Mouse (Mus musculus): ENCODE measurements around the gene Rec114. TPM values are rescaled to one million over a fixed set of nuclear protein-coding genes. Genes with fewer than 3 reads are reported as not detected.

Rec114 gene
- polyA plus RNA-seq, 1 experiment: 6.1 TPM

DNA sequence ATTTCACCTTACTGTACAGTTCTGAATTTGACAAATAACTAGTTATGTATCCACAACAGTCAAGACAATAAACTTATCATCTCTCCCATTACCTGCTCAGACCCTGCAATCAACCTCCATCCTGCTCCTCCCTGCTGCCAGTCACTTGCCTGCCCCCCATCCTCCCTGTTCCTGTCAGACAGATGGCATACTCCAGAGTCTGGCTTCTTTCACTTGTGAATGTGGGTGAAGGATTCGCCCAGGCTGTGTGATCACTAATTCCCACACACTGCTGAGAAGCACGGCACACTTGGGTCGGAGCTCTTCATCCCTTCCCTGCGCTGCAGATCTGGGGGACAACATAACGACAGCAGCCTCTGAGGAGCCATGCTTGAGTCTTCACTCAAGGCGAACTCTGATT lies 61.7 kb downstream of the Rec114 start:
- TF ChIP-seq EP300 (IDR thresholded peaks at IDR 0.05; ENCODE audit: insufficient read depth, low read depth, low read length) (no peak), CTCF (IDR thresholded peaks at IDR 0.05; ENCODE audit: low read depth, low read length) (no peak), POLR2A (IDR thresholded peaks at IDR 0.05; ENCODE audit: insufficient read depth, low read length) (no peak)
- no peaks in the 10 kb centered on the region for H3K36me3 ChIP-seq (ENCODE audit: control insufficient read depth, insufficient read depth, low read length, poor library complexity, severe bottlenecking)
- H3K27me3 ChIP-seq (ENCODE audit: control insufficient read depth, insufficient read depth, low read length, poor library complexity, severe bottlenecking): no peaks in the 10 kb centered on the region
- no peaks in the 10 kb centered on the region for H3K9me3 ChIP-seq (replicated peaks; ENCODE audit: control insufficient read depth, insufficient read depth, low read length, poor library complexity, severe bottlenecking)
- no peaks in the 10 kb centered on the region for H3K4me1 ChIP-seq (ENCODE audit: control insufficient read depth, insufficient read depth, low read length)
- H3K9ac ChIP-seq (ENCODE audit: low read depth, poor library complexity, severe bottlenecking): no peak overlapping the region
- no peak overlapping the region for H3K4me3 ChIP-seq (ENCODE audit: low read depth, low read length)
- no peak overlapping the region for H3K27ac ChIP-seq (ENCODE audit: insufficient read depth, low read length)

DNA sequence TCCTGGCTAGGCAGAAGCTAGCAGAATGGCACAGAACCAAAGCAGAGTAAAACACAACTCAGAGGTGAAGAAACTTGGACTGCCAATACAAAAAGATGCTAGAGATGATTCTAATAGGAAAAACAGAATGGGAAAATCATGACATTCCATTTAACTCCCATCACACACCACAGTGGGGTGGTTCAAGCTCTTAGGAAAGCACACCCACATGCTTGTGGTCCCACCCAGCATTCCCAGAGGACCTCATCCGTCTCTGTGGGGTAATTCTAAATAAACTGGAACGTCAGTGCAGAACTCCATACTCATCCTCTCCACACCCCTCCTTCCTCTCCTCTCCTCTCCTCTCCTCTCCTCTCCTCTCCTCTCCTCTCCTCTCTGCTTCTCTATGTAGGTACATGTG lies 62.4 kb downstream of the Rec114 start:
- Histone ChIP-seq H3K27me3 (ENCODE audit: control insufficient read depth, insufficient read depth, low read length, poor library complexity, severe bottlenecking) (no peaks in the 10 kb centered on the region), H3K9ac (ENCODE audit: low read depth, poor library complexity, severe bottlenecking) (no peak overlapping the region), H3K4me3 (ENCODE audit: low read depth, low read length) (no peak overlapping the region), H3K27ac (ENCODE audit: insufficient read depth, low read length) (no peak overlapping the region), H3K4me1 (ENCODE audit: control insufficient read depth, insufficient read depth, low read length) (no peaks in the 10 kb centered on the region), H3K36me3 (ENCODE audit: control insufficient read depth, insufficient read depth, low read length, poor library complexity, severe bottlenecking) (no peaks in the 10 kb centered on the region), H3K9me3 (replicated peaks; ENCODE audit: control insufficient read depth, insufficient read depth, low read length, poor library complexity, severe bottlenecking) (no peaks in the 10 kb centered on the region)
- TF ChIP-seq POLR2A (IDR thresholded peaks at IDR 0.05; ENCODE audit: insufficient read depth, low read length) (no peak), EP300 (IDR thresholded peaks at IDR 0.05; ENCODE audit: insufficient read depth, low read depth, low read length) (no peak)

GRCm38 (mm10) chr9:58675371-58675770 lies 68.4 kb downstream of the Rec114 start:
- H3K27ac ChIP-seq (ENCODE audit: insufficient read depth, low read length): no peak overlapping the region
- no peak overlapping the region for H3K4me3 ChIP-seq (ENCODE audit: low read depth, low read length)
- H3K36me3 ChIP-seq (ENCODE audit: control insufficient read depth, insufficient read depth, low read length, poor library complexity, severe bottlenecking): no peaks in the 10 kb centered on the region
- H3K9ac ChIP-seq (ENCODE audit: low read depth, poor library complexity, severe bottlenecking): no peak overlapping the region
- no peaks in the 10 kb centered on the region for H3K4me1 ChIP-seq (ENCODE audit: control insufficient read depth, insufficient read depth, low read length)
- no peak for TF ChIP-seq POLR2A (IDR thresholded peaks at IDR 0.05; ENCODE audit: insufficient read depth, low read length)
- TF ChIP-seq EP300 (IDR thresholded peaks at IDR 0.05; ENCODE audit: insufficient read depth, low read depth, low read length): no peak
- TF ChIP-seq CTCF (IDR thresholded peaks at IDR 0.05; ENCODE audit: low read depth, low read length): no peak
- no peaks in the 10 kb centered on the region for H3K9me3 ChIP-seq (replicated peaks; ENCODE audit: control insufficient read depth, insufficient read depth, low read length, poor library complexity, severe bottlenecking)
- no peaks in the 10 kb centered on the region for H3K27me3 ChIP-seq (ENCODE audit: control insufficient read depth, insufficient read depth, low read length, poor library complexity, severe bottlenecking)

- H3K4me1 ChIP-seq (ENCODE audit: control insufficient read depth, insufficient read depth, low read length): no peaks in the 10 kb centered on the region
- no peak overlapping the region for H3K27ac ChIP-seq (ENCODE audit: insufficient read depth, low read length)
Observed at GRCm38 (mm10) chr9:58674736-58675135, 69.0 kb downstream of the Rec114 start.

DNA sequence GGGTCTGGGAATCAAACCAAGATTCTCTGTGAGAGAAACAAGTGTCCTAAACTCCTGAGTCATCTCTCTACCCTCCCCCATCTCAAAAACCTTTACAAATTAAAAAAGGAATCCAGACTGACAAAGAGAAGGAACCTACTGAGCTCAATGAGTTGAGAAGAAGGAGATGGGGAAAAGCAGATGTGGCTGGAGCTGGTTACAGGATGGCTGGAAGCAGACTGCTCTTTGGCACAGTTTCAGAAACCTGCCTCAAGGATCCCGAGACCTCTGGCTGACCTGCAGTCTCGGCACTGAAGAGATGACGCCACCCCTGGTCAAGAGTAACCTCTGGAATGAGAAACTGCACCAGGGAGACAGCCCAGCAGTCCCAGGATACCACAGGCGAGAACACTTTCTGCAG lies 71.3 kb downstream of the Rec114 start:
- no peak overlapping the region for H3K9ac ChIP-seq (ENCODE audit: low read depth, poor library complexity, severe bottlenecking)
- H3K4me1 ChIP-seq (ENCODE audit: control insufficient read depth, insufficient read depth, low read length): no peaks in the 10 kb centered on the region
- no peak overlapping the region for H3K4me3 ChIP-seq (ENCODE audit: low read depth, low read length)
- H3K27ac ChIP-seq (ENCODE audit: insufficient read depth, low read length): 0 out of 2 replicates have a peak overlapping the region, but pooled peaks have one; percentile 0
- no peak for TF ChIP-seq CTCF (IDR thresholded peaks at IDR 0.05; ENCODE audit: low read depth, low read length)
- TF ChIP-seq EP300 (IDR thresholded peaks at IDR 0.05; ENCODE audit: insufficient read depth, low read depth, low read length): no peak
- no peak for TF ChIP-seq POLR2A (IDR thresholded peaks at IDR 0.05; ENCODE audit: insufficient read depth, low read length)
- H3K9me3 ChIP-seq (replicated peaks; ENCODE audit: control insufficient read depth, insufficient read depth, low read length, poor library complexity, severe bottlenecking): no peaks in the 10 kb centered on the region
- no peaks in the 10 kb centered on the region for H3K27me3 ChIP-seq (ENCODE audit: control insufficient read depth, insufficient read depth, low read length, poor library complexity, severe bottlenecking)
- H3K36me3 ChIP-seq (ENCODE audit: control insufficient read depth, insufficient read depth, low read length, poor library complexity, severe bottlenecking): no peaks in the 10 kb centered on the region

More at GRCm38 (mm10) chr9:58674736-58675135, 69.0 kb downstream of the Rec114 start:
- TF ChIP-seq CTCF (IDR thresholded peaks at IDR 0.05; ENCODE audit: low read depth, low read length) (no peak), EP300 (IDR thresholded peaks at IDR 0.05; ENCODE audit: insufficient read depth, low read depth, low read length) (no peak), POLR2A (IDR thresholded peaks at IDR 0.05; ENCODE audit: insufficient read depth, low read length) (no peak)
- H3K4me3 ChIP-seq (ENCODE audit: low read depth, low read length): no peak overlapping the region
- no peaks in the 10 kb centered on the region for H3K27me3 ChIP-seq (ENCODE audit: control insufficient read depth, insufficient read depth, low read length, poor library complexity, severe bottlenecking)
- H3K36me3 ChIP-seq (ENCODE audit: control insufficient read depth, insufficient read depth, low read length, poor library complexity, severe bottlenecking): no peaks in the 10 kb centered on the region
- no peak overlapping the region for H3K9ac ChIP-seq (ENCODE audit: low read depth, poor library complexity, severe bottlenecking)
- no peaks in the 10 kb centered on the region for H3K9me3 ChIP-seq (replicated peaks; ENCODE audit: control insufficient read depth, insufficient read depth, low read length, poor library complexity, severe bottlenecking)

GRCm38 (mm10) chr9:58669819-58670218 lies 73.9 kb downstream of the Rec114 start:
- Histone ChIP-seq H3K9ac (ENCODE audit: low read depth, poor library complexity, severe bottlenecking) (no peak overlapping the region), H3K27me3 (ENCODE audit: control insufficient read depth, insufficient read depth, low read length, poor library complexity, severe bottlenecking) (no peaks in the 10 kb centered on the region), H3K4me3 (ENCODE audit: low read depth, low read length) (no peak overlapping the region), H3K36me3 (ENCODE audit: control insufficient read depth, insufficient read depth, low read length, poor library complexity, severe bottlenecking) (no peaks in the 10 kb centered on the region), H3K9me3 (replicated peaks; ENCODE audit: control insufficient read depth, insufficient read depth, low read length, poor library complexity, severe bottlenecking) (no peaks in the 10 kb centered on the region), H3K4me1 (ENCODE audit: control insufficient read depth, insufficient read depth, low read length) (peaks cover 2% of the 10 kb centered on the region), H3K27ac (ENCODE audit: insufficient read depth, low read length) (no peak overlapping the region)
- TF ChIP-seq CTCF (IDR thresholded peaks at IDR 0.05; ENCODE audit: low read depth, low read length) (no peak), EP300 (IDR thresholded peaks at IDR 0.05; ENCODE audit: insufficient read depth, low read depth, low read length) (no peak), POLR2A (IDR thresholded peaks at IDR 0.05; ENCODE audit: insufficient read depth, low read length) (no peak)

Measured in ES-Bruce4 (cell line).